Mouse (Mus musculus): ENCODE data around the gene Syngr2. TPM values are rescaled to one million over a fixed set of nuclear protein-coding genes. Genes with fewer than 3 reads are reported as not detected.
A peak's percentile ranks its signal among the peaks of the same experiment; 100 is the strongest.

Gene Syngr2
- polyA plus RNA-seq (2012; rRNA removed): 36.5 and 48.8 TPM in 2 replicates
- 48.6 and 50.4 TPM in 2 replicates for polyA plus RNA-seq (2014; fragmentation: Nextera tagmentation; extraction: Ambion mirVana)

DNA sequence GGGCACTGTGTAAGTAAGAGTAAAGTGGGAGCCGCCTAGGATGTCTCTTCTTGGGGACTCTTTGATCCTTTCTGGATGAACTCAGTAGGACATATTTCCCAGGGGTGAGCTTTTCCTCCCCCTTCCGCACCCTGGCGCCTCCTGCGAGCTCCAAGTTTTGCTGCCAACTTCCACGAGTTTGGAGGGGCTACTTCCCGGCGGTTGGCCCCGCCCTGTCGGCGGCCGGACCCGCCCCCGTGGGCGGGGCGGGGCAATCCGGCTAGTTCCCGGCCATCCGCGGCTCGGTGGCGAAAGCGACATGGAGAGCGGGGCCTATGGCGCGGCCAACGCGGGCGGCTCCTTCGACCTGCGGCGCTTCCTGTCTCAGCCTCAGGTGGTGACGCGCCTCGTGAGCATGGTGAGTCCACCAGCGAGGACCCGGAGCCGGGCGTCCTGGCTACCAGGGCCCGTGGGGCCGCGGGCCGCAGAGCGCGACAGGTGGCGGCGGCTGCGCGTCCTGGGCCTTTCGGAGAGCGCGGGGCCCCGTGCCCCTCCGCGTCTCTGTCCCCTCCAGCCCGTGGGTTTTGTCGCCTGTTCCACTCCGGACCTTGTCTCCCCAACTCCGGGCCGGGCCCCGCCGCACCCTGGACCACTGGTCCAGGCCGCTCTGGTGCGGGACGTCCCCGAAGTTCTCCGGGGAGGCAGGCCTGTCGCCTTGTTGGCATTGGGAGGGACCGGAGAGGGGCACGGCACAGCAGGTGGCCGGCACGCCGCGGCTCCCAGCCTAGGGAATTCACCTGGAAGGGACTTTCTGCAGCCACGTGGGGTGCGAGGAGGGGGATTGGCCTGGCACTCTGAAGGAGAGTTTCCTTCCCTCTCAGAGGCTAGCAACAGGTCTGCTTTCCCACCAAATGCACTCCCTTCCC lies at the start of gene Syngr2, which contains the start of gene Gm20708:
TSS of gene Syngr2 (plus strand) at position 262 of the 905 bp plus-strand sequence.
TSS of gene Gm20708 (plus strand) at position 262 of the 905 bp plus-strand sequence.
- Histone ChIP-seq H3K27me3 (ENCODE audit: control insufficient read depth, insufficient read depth, low read length) (no peaks in the 10 kb centered on the region), H3K9ac (replicated peaks) (peak within 1 kb of the TSS; percentile 94), H3K9me3 (ENCODE audit: control insufficient read depth, low read length) (no peaks in the 10 kb centered on the region), H3K4me1 (replicated peaks; ENCODE audit: control insufficient read depth in 2 of 2, insufficient read depth in 2 of 2, low read length in 1 of 2) (peaks cover 13 to 17% of the 10 kb centered on the region in 2 experiments), H3K4me3 (ENCODE audit: insufficient read depth in 1 of 2, low read depth in 2 of 2, low read length in 2 of 2) (peak within 1 kb of the TSS; percentile 70 to 72), H3K27ac (peak within 1 kb of the TSS; percentile 77), H3K4me2 (ENCODE audit: low read depth) (peak within 1 kb of the TSS; percentile 84), H3K36me3 (replicated peaks; ENCODE audit: control insufficient read depth, insufficient read depth, low read depth) (peaks cover 61% of the 10 kb centered on the region)
- DNase-seq (ENCODE audit: low read depth in 3 of 3, low spot score in 3 of 3) (no peak), ATAC-seq (ENCODE audit: insufficient read depth) (peak; percentile 71)
- under 1% methylated on average over 75 of the region's 75 CpGs for WGBS (ENCODE audit: insufficient replicate concordance)
- TF ChIP-seq EP300 (IDR thresholded peaks at IDR 0.05; ENCODE audit: low read depth) (peak; percentile 20; the same call in 1 of the 2 replicates), CTCF (IDR thresholded peaks at IDR 0.05; ENCODE audit: low read depth) (no peak)

DNA sequence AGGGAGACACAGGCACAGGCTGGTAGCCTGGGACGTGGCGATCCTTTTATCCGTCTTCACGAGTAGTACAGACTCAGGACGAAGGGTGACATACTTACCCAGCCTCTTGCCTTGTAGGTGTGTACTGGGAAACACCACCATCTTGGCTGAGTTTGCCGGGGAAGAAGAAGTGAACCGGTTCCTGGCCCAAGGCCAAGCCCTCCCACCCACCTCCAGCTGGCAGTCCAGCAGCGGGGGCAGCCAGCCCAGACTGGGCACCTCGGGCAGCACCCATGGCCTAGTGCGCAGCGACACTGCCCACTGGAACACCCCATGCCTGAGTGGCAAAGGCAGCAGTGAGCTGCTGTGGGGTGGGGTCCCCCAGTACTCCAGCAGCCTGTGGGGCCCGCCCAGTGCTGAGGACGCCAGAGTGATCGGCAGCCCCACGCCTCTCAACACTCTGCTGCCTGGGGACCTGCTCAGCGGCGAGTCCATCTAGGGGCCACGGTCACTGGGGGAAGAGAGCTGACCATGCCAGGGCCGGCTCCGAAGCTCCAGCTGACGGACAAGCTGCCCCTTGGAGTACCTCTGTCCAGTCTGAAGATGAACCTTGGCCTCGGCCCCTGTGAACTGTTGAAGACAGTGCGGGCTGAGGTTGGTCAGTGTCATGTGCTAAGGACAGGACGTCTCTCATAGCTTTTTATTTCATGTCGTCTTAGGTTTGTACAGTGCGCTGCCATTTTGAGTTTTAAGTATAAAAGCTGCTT lies 48.9 kb upstream of the Syngr2 start:
- H3K4me3 ChIP-seq (ENCODE audit: insufficient read depth in 1 of 2, low read depth in 2 of 2, low read length in 2 of 2): no peak overlapping the region
- DNase-seq (ENCODE audit: low read depth in 3 of 3, low spot score in 3 of 3) (no peak), ATAC-seq (ENCODE audit: insufficient read depth) (no peak)
- no peak overlapping the region for H3K9ac ChIP-seq (replicated peaks)
- no peak overlapping the region for H3K27ac ChIP-seq
- no peak overlapping the region for H3K4me2 ChIP-seq (ENCODE audit: low read depth)
- H3K27me3 ChIP-seq (ENCODE audit: control insufficient read depth, insufficient read depth, low read length): no peaks in the 10 kb centered on the region
- WGBS (ENCODE audit: insufficient replicate concordance): 85% methylated on average over 26 of the region's 26 CpGs
- no peaks in the 10 kb centered on the region for H3K4me1 ChIP-seq (replicated peaks; ENCODE audit: control insufficient read depth in 2 of 2, insufficient read depth in 2 of 2, low read length in 1 of 2)
- TF ChIP-seq CTCF (IDR thresholded peaks at IDR 0.05; ENCODE audit: low read depth) (no peak), EP300 (IDR thresholded peaks at IDR 0.05; ENCODE audit: low read depth) (no peak)
- peaks cover 13% of the 10 kb centered on the region for H3K36me3 ChIP-seq (replicated peaks; ENCODE audit: control insufficient read depth, insufficient read depth, low read depth)
- H3K9me3 ChIP-seq (ENCODE audit: control insufficient read depth, low read length): no peaks in the 10 kb centered on the region

DNA sequence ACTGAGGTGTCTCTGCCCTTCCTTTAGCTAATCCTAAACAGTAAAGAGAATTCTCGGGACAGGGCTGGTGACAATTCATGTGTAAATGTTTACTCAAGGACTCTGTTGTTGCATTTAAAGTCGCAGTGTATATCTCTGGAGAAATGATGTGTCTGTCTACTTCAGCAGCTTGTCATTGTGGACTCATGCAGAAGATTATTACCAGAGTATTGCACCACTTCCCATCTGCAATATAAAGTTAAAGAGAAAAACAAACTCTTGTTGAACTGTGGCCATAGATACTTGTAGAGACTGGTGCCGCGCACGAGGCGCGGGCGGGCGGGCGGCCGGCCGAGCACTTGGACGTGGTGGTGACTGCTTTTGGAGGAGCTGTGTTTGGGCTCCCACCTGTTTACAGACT lies 47.7 kb upstream of the Syngr2 start:
- 90% methylated on average over 13 of the region's 13 CpGs for WGBS (ENCODE audit: insufficient replicate concordance)
- Histone ChIP-seq H3K4me3 (ENCODE audit: insufficient read depth in 1 of 2, low read depth in 2 of 2, low read length in 2 of 2) (no peak overlapping the region), H3K9ac (replicated peaks) (no peak overlapping the region), H3K4me1 (replicated peaks; ENCODE audit: control insufficient read depth in 2 of 2, insufficient read depth in 2 of 2, low read length in 1 of 2) (no peaks in the 10 kb centered on the region), H3K27me3 (ENCODE audit: control insufficient read depth, insufficient read depth, low read length) (no peaks in the 10 kb centered on the region), H3K27ac (no peak overlapping the region), H3K36me3 (replicated peaks; ENCODE audit: control insufficient read depth, insufficient read depth, low read depth) (peaks cover 24% of the 10 kb centered on the region), H3K4me2 (ENCODE audit: low read depth) (no peak overlapping the region), H3K9me3 (ENCODE audit: control insufficient read depth, low read length) (no peaks in the 10 kb centered on the region)
- DNase-seq (ENCODE audit: low read depth in 3 of 3, low spot score in 3 of 3) (no peak), ATAC-seq (ENCODE audit: insufficient read depth) (no peak)
- no peak for TF ChIP-seq EP300 (IDR thresholded peaks at IDR 0.05; ENCODE audit: low read depth)
- TF ChIP-seq CTCF (IDR thresholded peaks at IDR 0.05; ENCODE audit: low read depth): no peak

DNA sequence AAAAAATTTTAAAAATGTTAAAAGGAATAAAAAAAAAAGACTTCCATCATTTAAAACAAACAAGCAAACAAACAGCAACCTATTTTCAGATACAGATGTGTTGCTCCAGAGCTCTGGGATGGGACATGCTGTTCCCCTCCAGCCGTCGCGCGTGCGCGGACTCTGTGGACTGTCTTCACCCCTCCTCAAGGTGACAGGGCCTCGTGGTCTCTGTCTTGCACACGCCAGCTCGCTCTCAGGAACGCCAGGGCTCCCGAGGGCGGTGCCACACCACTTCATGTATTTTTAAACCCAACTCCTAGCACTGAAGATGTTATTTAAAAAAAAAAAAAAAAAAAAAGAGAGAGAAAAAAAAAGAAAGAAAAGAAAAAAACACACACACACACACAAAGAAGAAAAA lies 47.2 kb upstream of the Syngr2 start:
- TF ChIP-seq CTCF (IDR thresholded peaks at IDR 0.05; ENCODE audit: low read depth) (no peak), EP300 (IDR thresholded peaks at IDR 0.05; ENCODE audit: low read depth) (no peak)
- Histone ChIP-seq H3K36me3 (replicated peaks; ENCODE audit: control insufficient read depth, insufficient read depth, low read depth) (peaks cover 28% of the 10 kb centered on the region), H3K4me2 (ENCODE audit: low read depth) (no peak overlapping the region), H3K9me3 (ENCODE audit: control insufficient read depth, low read length) (no peaks in the 10 kb centered on the region), H3K4me1 (replicated peaks; ENCODE audit: control insufficient read depth in 2 of 2, insufficient read depth in 2 of 2, low read length in 1 of 2) (no peaks in the 10 kb centered on the region), H3K4me3 (ENCODE audit: insufficient read depth in 1 of 2, low read depth in 2 of 2, low read length in 2 of 2) (no peak overlapping the region), H3K27me3 (ENCODE audit: control insufficient read depth, insufficient read depth, low read length) (no peaks in the 10 kb centered on the region), H3K27ac (no peak overlapping the region), H3K9ac (replicated peaks) (no peak overlapping the region)
- 76% methylated on average over 12 of the region's 12 CpGs for WGBS (ENCODE audit: insufficient replicate concordance)
- no peak for ATAC-seq (ENCODE audit: insufficient read depth)
- DNase-seq (ENCODE audit: low read depth in 3 of 3, low spot score in 3 of 3): no peak

DNA sequence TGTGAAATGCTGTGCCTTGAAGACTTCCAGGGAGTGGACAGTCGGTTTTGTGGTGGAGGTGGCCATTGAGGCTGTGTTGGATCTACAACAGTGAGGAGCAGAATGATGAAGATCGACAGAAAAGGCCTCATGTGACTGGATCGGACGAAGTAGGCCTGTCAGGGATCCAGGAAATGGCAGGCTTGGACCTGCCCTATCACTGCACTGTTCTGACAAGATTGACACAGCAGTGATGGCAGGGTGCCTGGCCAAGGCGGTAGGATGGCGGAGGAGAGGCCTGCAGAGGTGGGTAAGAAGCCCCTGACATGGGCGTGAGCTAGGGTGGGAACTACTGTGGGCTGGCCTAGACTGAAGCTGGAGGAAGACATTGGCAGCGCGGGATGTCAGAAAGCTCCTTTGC lies 45.1 kb upstream of the Syngr2 start:
- ATAC-seq (ENCODE audit: insufficient read depth) (no peak), DNase-seq (ENCODE audit: low read depth in 3 of 3, low spot score in 3 of 3) (no peak)
- H3K36me3 ChIP-seq (replicated peaks; ENCODE audit: control insufficient read depth, insufficient read depth, low read depth): peaks cover 39% of the 10 kb centered on the region
- 82% methylated on average over 9 of the region's 9 CpGs for WGBS (ENCODE audit: insufficient replicate concordance)
- no peaks in the 10 kb centered on the region for H3K27me3 ChIP-seq (ENCODE audit: control insufficient read depth, insufficient read depth, low read length)
- H3K4me3 ChIP-seq (ENCODE audit: insufficient read depth in 1 of 2, low read depth in 2 of 2, low read length in 2 of 2): no peak overlapping the region
- H3K9ac ChIP-seq (replicated peaks): no peak overlapping the region
- no peaks in the 10 kb centered on the region for H3K4me1 ChIP-seq (replicated peaks; ENCODE audit: control insufficient read depth in 2 of 2, insufficient read depth in 2 of 2, low read length in 1 of 2)
- no peak overlapping the region for H3K4me2 ChIP-seq (ENCODE audit: low read depth)
- H3K27ac ChIP-seq: no peak overlapping the region
- H3K9me3 ChIP-seq (ENCODE audit: control insufficient read depth, low read length): no peaks in the 10 kb centered on the region
- TF ChIP-seq CTCF (IDR thresholded peaks at IDR 0.05; ENCODE audit: low read depth) (no peak), EP300 (IDR thresholded peaks at IDR 0.05; ENCODE audit: low read depth) (no peak)
